Mouse (Mus musculus): ENCODE data around the gene Commd2. TPM values are rescaled to one million over a fixed set of nuclear protein-coding genes. Genes with fewer than 3 reads are reported as not detected.

Commd2 gene
- polyA plus RNA-seq (2016; fragmentation: Nextera tagmentation; extraction: Ambion mirVana): 83.9 and 93.6 TPM in 2 replicates

GRCm38 (mm10) chr3:57651231-57651864, at the start of gene Commd2:
Commd2 (minus strand) TSS chr3:57651715.
- Histone ChIP-seq H3K9ac (peak within 1 kb of the TSS; percentile 75), H3K9me3 (no peaks in the 10 kb centered on the region), H3K4me2 (replicated peaks) (peak within 1 kb of the TSS; percentile 75), H3K27ac (peak within 1 kb of the TSS; percentile 82), H3K36me3 (peaks cover 4% of the 10 kb centered on the region), H3K4me3 (peak within 1 kb of the TSS; percentile 71), H3K4me1 (peaks cover 6% of the 10 kb centered on the region), H3K27me3 (no peaks in the 10 kb centered on the region)
- under 1% methylated on average over 42 of the region's 42 CpGs for WGBS
- ATAC-seq (ENCODE audit: insufficient number of reproducible peaks, insufficient read depth, low FRiP score, low TSS enrichment): peak; percentile 94

- Histone ChIP-seq H3K4me1 (0 out of 2 replicates have a peak, but pooled peaks cover 5% of the 10 kb centered on the region), H3K4me2 (replicated peaks) (no peak overlapping the region), H3K4me3 (no peak overlapping the region), H3K9ac (no peak overlapping the region), H3K27ac (no peak overlapping the region), H3K36me3 (no peaks in the 10 kb centered on the region), H3K27me3 (no peaks in the 10 kb centered on the region), H3K9me3 (no peaks in the 10 kb centered on the region)
- no peak for ATAC-seq (ENCODE audit: insufficient number of reproducible peaks, insufficient read depth, low FRiP score, low TSS enrichment)
- WGBS: 92% methylated on average over 9 of the region's 9 CpGs
Observed at GRCm38 (mm10) chr3:57696779-57697178, 45.3 kb upstream of the Commd2 start.

GRCm38 (mm10) chr3:57696249-57696648, 44.7 kb upstream of the Commd2 start:
- H3K4me3 ChIP-seq: no peak overlapping the region
- H3K9ac ChIP-seq: no peak overlapping the region
- no peaks in the 10 kb centered on the region for H3K36me3 ChIP-seq
- H3K4me1 ChIP-seq: 0 out of 2 replicates have a peak, but pooled peaks cover 5% of the 10 kb centered on the region
- no peak overlapping the region for H3K4me2 ChIP-seq (replicated peaks)
- ATAC-seq (ENCODE audit: insufficient number of reproducible peaks, insufficient read depth, low FRiP score, low TSS enrichment): no peak
- no peaks in the 10 kb centered on the region for H3K9me3 ChIP-seq
- H3K27me3 ChIP-seq: no peaks in the 10 kb centered on the region
- H3K27ac ChIP-seq: no peak overlapping the region
- 84% methylated on average over 4 of the region's 4 CpGs for WGBS

- H3K4me1 ChIP-seq: 0 out of 2 replicates have a peak, but pooled peaks cover 5% of the 10 kb centered on the region
- no peak for ATAC-seq (ENCODE audit: insufficient number of reproducible peaks, insufficient read depth, low FRiP score, low TSS enrichment)
- no peak within 1 kb of the TSS for H3K27ac ChIP-seq
- 73% methylated on average over 2 of the region's 2 CpGs for WGBS
- no peak within 1 kb of the TSS for H3K4me3 ChIP-seq
- no peak within 1 kb of the TSS for H3K4me2 ChIP-seq (replicated peaks)
- H3K27me3 ChIP-seq: no peaks in the 10 kb centered on the region
- no peaks in the 10 kb centered on the region for H3K9me3 ChIP-seq
- H3K36me3 ChIP-seq: no peaks in the 10 kb centered on the region
- H3K9ac ChIP-seq: no peak within 1 kb of the TSS
Observed at GRCm38 (mm10) chr3:57692719-57693118, 41.2 kb upstream of the Commd2 start, which contains the start of gene Ankub1. Ankub1 (minus strand) TSS chr3:57692799.

- ATAC-seq (ENCODE audit: insufficient number of reproducible peaks, insufficient read depth, low FRiP score, low TSS enrichment): no peak
- Histone ChIP-seq H3K36me3 (no peaks in the 10 kb centered on the region), H3K4me3 (no peak overlapping the region), H3K4me2 (replicated peaks) (no peak overlapping the region), H3K9ac (no peak overlapping the region), H3K27ac (no peak overlapping the region), H3K4me1 (0 out of 2 replicates have a peak, but pooled peaks cover 5% of the 10 kb centered on the region), H3K27me3 (no peaks in the 10 kb centered on the region), H3K9me3 (no peaks in the 10 kb centered on the region)
- WGBS: 90% methylated on average over 4 of the region's 4 CpGs
Observed at GRCm38 (mm10) chr3:57691772-57692171, 40.3 kb upstream of the Commd2 start.

- no peaks in the 10 kb centered on the region for H3K9me3 ChIP-seq
- no peak overlapping the region for H3K9ac ChIP-seq
- no peak overlapping the region for H3K4me2 ChIP-seq (replicated peaks)
- H3K27me3 ChIP-seq: no peaks in the 10 kb centered on the region
- H3K27ac ChIP-seq: no peak overlapping the region
- no peak for ATAC-seq (ENCODE audit: insufficient number of reproducible peaks, insufficient read depth, low FRiP score, low TSS enrichment)
- no peaks in the 10 kb centered on the region for H3K4me1 ChIP-seq
- H3K4me3 ChIP-seq: no peak overlapping the region
- no peaks in the 10 kb centered on the region for H3K36me3 ChIP-seq
Observed at GRCm38 (mm10) chr3:57677786-57678185, 26.3 kb upstream of the Commd2 start.

- Histone ChIP-seq H3K4me2 (replicated peaks) (no peak overlapping the region), H3K4me3 (no peak overlapping the region), H3K4me1 (no peaks in the 10 kb centered on the region), H3K36me3 (no peaks in the 10 kb centered on the region), H3K27ac (no peak overlapping the region), H3K9me3 (no peaks in the 10 kb centered on the region), H3K27me3 (no peaks in the 10 kb centered on the region), H3K9ac (no peak overlapping the region)
- WGBS: 71% methylated on average over 2 of the region's 2 CpGs
- no peak for ATAC-seq (ENCODE audit: insufficient number of reproducible peaks, insufficient read depth, low FRiP score, low TSS enrichment)
Observed at GRCm38 (mm10) chr3:57674075-57674474, 22.6 kb upstream of the Commd2 start.

GRCm38 (mm10) chr3:57673586-57673985, 22.1 kb upstream of the Commd2 start:
- 85% methylated on average over 4 of the region's 4 CpGs for WGBS

GRCm38 (mm10) chr3:57667054-57667723, 15.7 kb upstream of the Commd2 start:
- Histone ChIP-seq H3K9ac (no peak overlapping the region), H3K4me3 (no peak overlapping the region), H3K27ac (no peak overlapping the region), H3K27me3 (no peaks in the 10 kb centered on the region), H3K4me1 (no peaks in the 10 kb centered on the region), H3K4me2 (replicated peaks) (peak overlapping the region; percentile 16; the same call in 1 of the 2 replicates), H3K9me3 (no peaks in the 10 kb centered on the region), H3K36me3 (no peaks in the 10 kb centered on the region)
- WGBS: 30% methylated on average over 14 of the region's 14 CpGs
- ATAC-seq (ENCODE audit: insufficient number of reproducible peaks, insufficient read depth, low FRiP score, low TSS enrichment): no peak

More at GRCm38 (mm10) chr3:57673586-57673985, 22.1 kb upstream of the Commd2 start:
- H3K4me2 ChIP-seq (replicated peaks): no peak overlapping the region
- H3K9me3 ChIP-seq: no peaks in the 10 kb centered on the region
- H3K4me1 ChIP-seq: no peaks in the 10 kb centered on the region
- no peak for ATAC-seq (ENCODE audit: insufficient number of reproducible peaks, insufficient read depth, low FRiP score, low TSS enrichment)
- no peaks in the 10 kb centered on the region for H3K27me3 ChIP-seq
- H3K36me3 ChIP-seq: no peaks in the 10 kb centered on the region
- H3K27ac ChIP-seq: no peak overlapping the region
- no peak overlapping the region for H3K9ac ChIP-seq
- no peak overlapping the region for H3K4me3 ChIP-seq

- no peak overlapping the region for H3K27ac ChIP-seq
- no peak overlapping the region for H3K9ac ChIP-seq
- H3K27me3 ChIP-seq: no peaks in the 10 kb centered on the region
- no peaks in the 10 kb centered on the region for H3K36me3 ChIP-seq
- WGBS: 84% methylated on average over 5 of the region's 5 CpGs
- no peak overlapping the region for H3K4me2 ChIP-seq (replicated peaks)
- H3K4me3 ChIP-seq: no peak overlapping the region
- H3K4me1 ChIP-seq: no peaks in the 10 kb centered on the region
- no peaks in the 10 kb centered on the region for H3K9me3 ChIP-seq
- no peak for ATAC-seq (ENCODE audit: insufficient number of reproducible peaks, insufficient read depth, low FRiP score, low TSS enrichment)
Observed at GRCm38 (mm10) chr3:57665880-57666279, 14.4 kb upstream of the Commd2 start.

GRCm38 (mm10) chr3:57664682-57665081, 13.2 kb upstream of the Commd2 start:
- no peak overlapping the region for H3K4me2 ChIP-seq (replicated peaks)
- H3K36me3 ChIP-seq: no peaks in the 10 kb centered on the region
- no peaks in the 10 kb centered on the region for H3K4me1 ChIP-seq
- WGBS: 79% methylated on average over 10 of the region's 10 CpGs
- no peaks in the 10 kb centered on the region for H3K9me3 ChIP-seq
- H3K27me3 ChIP-seq: no peaks in the 10 kb centered on the region
- no peak for ATAC-seq (ENCODE audit: insufficient number of reproducible peaks, insufficient read depth, low FRiP score, low TSS enrichment)
- no peak overlapping the region for H3K9ac ChIP-seq
- no peak overlapping the region for H3K27ac ChIP-seq
- no peak overlapping the region for H3K4me3 ChIP-seq

- no peaks in the 10 kb centered on the region for H3K4me1 ChIP-seq
- H3K27ac ChIP-seq: no peak overlapping the region
- no peak overlapping the region for H3K9ac ChIP-seq
- H3K4me2 ChIP-seq (replicated peaks): no peak overlapping the region
- H3K9me3 ChIP-seq: no peaks in the 10 kb centered on the region
- H3K27me3 ChIP-seq: no peaks in the 10 kb centered on the region
- no peak for ATAC-seq (ENCODE audit: insufficient number of reproducible peaks, insufficient read depth, low FRiP score, low TSS enrichment)
- WGBS: 20% methylated on average over 6 of the region's 6 CpGs
- no peaks in the 10 kb centered on the region for H3K36me3 ChIP-seq
- no peak overlapping the region for H3K4me3 ChIP-seq
Observed at GRCm38 (mm10) chr3:57663731-57664130, 12.2 kb upstream of the Commd2 start.

Measured in embryonic facial prominence, embryonic 12.5 days (tissue).